Mouse (Mus musculus) erythroblast, embryonic 14.5 days (primary cell): ENCODE data around the gene Itgb1.

Experiments
- GATA1 ChIP-seq: IDR thresholded peaks from 2 replicates; pipeline ENCODE4 v1.6.1; 2012; ENCODE audit warnings: low read length, inconsistent platforms, mixed read lengths
- TAL1 ChIP-seq: IDR thresholded peaks from 3 replicates; pipeline ENCODE4 v1.6.1; 2012; ENCODE audit warnings: low read length, inconsistent platforms, mixed read lengths

DNA sequence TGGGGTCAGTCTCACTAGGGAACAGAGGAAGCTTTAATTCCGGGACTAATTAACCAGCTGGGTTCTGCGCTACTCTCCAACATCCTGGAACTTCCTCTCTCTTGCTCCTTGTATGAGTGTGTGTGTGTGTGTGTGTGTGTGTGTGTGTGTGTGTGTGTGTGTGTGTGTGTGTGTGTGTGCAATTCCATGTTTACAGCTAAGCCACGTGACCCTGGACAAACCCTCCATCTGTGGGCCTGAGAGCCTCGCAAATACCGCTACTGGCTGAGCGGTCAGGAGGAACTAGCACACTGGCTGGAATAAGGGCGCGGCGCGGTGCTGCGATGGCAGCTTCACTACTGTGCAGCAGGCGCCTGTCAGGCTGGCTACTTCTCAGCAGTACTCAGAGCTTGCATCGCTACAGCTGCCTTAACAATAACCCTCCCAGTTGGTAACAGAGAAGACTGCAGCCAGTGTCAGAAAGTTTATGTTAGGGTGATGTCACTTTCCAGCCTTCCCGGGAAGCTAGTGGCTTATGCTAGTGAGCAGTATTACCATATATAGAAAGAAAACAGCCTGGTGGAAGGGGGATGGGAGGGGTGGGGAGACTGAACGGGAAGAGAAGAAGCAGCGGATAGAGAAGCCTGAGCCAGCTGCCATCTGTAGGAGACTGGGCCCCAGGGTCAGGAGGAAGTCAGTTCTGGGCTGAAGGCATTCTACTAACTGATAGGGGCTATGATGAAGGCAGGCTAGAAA lies 30.9 kb upstream of the Itgb1 start:
- no peak for TF ChIP-seq GATA1
- no peak for TF ChIP-seq TAL1
